Mouse (Mus musculus): ENCODE data around the gene Gbe1.

DNA sequence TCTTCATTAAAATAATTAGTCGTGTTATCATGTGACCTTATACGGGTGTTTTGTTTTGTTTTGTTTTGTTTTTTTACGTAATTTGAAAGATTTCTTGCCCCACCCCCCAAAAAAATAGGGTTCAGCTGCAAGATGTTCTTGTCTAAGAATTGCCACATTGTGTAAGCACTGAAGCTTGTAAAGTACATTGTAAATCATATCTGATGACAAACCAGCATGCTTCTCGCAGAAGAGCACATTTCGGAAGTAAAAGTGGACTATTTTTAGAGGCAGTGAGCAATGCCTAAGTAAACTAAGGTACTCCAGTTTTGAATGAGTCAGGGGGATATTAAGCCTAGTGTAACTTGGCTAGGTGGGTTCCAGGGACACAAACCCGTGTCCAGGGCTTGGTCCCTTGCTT, 15.7 kb downstream of the Gbe1 start:
- TF ChIP-seq CTCF (IDR thresholded peaks at IDR 0.05; ENCODE audit: low read depth, low read length): no peak
- TF ChIP-seq POLR2A (IDR thresholded peaks at IDR 0.05; ENCODE audit: borderline replicate concordance, low read depth, low read length): no peak
